Mouse (Mus musculus) liver, adult 2 months (tissue): Measurements from ENCODE around the gene Nrarp.

ENCODE experiments used
- CTCF ChIP-seq: fragments of 200-500 bp; IDR thresholded peaks from 2 replicates; pipeline ENCODE4 v1.5.1; 2011; ENCODE audit warnings: low read depth, low read length, control low read depth
- POLR2A ChIP-seq: fragments of 200-500 bp; IDR thresholded peaks from 2 replicates; pipeline ENCODE4 v1.6.1; 2011; ENCODE audit warnings: low read length, control low read depth; ENCODE audit not compliant: insufficient read depth; ENCODE audit errors: extremely low read depth

GRCm38 (mm10) chr2:25167481-25167880, 13.1 kb upstream of the Nrarp start:
- no peak for TF ChIP-seq POLR2A
- no peak for TF ChIP-seq CTCF
